Mouse (Mus musculus) T-helper 2 cell (primary cell): ENCODE measurements around the gene Rab5a.

Experiments used
- in situ Hi-C: fragments of 300-600 bp; cut with MboI, MseI; formaldehyde crosslinking; loops from one replicate; pipeline ENCODE4 v1.15.1; 2025; ENCODE audit warnings: high pct_unique_total_duplicates

Rab5a gene

DNA sequence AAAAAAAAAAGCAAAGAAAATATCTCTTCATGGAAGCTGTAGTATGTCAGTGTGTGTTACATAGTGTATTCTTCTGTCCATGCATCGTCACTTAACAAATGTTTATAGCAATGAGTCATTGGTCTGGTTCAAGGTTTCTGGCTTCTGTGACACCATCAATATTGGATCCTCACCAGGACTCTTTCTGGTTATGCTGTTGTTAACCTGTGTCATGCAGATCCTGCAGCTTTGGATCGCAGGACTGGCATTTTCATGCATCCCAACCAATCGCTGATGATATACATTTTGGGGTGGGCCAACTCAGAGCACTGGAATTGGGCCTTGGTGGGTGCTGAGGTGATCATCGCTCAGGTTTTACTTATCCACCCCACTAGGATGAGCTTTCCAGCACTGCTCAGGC is 63.5 kb downstream of the Rab5a start:
- in situ Hi-C loops, result loop anchor here (5.0 kb wide), 1 partner anchor 95 kb away; no protein-coding TSS in a partner anchor

DNA sequence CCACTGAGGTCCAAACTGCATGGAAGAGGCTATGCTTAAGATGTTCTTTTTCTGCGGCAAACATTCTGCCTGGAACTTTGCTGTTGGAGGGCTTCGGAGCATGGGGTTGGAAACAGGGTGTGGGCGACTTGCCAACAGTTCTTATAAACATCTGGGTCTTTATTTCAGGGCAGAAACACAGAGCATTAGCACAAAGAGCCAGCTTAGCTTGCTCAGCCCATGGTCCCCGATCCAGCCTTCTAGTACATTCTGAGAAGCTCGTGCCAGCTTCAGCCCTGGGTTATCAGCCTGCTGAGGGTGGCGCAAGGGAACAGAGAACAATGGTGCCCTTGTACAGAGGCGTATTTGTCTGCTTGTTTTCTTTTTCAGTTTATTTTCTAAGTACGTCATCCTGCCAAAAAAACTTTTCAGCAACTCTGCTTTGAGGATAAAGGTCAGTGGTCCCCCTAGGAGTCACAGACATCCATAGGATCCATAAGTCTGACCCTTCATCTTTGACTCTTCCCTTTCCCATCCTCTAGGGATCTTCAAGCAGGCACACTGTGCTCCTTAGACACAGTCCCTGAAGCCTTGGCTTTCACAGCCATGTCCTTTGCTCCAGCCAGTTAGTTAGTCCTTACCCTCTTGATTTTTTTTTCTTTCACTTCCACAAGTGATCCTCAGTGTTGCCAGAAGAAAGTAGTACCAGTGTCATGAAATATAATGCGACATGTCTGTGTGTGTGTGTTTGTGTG is 64.7 kb downstream of the Rab5a start:
- in situ Hi-C loops, result loop anchor here (5.0 kb wide), 1 partner anchor 96 kb away; no protein-coding TSS in a partner anchor

DNA sequence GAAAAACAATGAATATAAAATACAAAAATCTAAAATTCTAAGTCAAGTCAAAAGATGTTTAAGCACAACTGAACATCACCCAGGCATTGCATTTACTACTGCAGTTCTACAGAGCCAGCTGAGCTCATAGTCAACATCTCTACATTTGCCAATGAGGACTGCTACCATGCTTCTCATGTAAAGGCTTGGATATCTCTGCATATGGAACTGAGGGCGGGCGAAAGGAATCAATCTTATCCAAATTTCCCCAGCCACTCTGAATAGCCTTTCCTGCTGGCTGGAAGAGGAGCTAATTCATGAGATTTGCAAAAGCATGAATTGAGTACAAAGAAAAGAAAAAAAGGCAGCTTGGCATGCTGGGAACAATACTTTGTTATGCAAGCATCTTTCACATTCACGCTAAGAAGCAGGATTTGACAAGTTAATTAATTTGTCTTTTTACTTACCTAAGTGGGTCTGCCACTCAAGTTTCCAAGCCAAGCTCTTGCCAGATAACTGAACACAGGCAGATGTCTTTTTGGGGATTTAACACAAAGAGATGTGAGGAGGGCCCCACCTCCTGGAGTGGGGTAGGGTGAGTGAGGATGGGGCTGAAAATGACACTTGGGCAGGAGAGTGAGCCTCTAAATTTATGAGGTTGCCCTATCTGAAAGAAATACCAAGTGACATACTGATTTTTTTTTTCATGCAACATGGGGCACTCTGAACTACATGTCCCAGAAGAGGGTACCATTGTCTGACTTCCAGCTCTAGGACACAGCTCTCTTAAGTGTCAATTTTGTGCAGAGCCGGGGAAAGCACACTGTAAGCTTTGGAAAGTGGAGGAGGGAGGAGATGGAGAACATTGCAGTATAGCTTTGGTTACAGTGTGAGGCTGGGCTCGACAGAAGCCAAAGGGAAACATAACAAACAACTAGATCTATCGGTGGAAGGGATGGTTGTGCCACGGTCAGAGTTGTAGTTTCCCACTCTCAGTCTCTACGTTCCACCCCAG is 72.6 kb downstream of the Rab5a start:
- in situ Hi-C loops, result no loop called here

DNA sequence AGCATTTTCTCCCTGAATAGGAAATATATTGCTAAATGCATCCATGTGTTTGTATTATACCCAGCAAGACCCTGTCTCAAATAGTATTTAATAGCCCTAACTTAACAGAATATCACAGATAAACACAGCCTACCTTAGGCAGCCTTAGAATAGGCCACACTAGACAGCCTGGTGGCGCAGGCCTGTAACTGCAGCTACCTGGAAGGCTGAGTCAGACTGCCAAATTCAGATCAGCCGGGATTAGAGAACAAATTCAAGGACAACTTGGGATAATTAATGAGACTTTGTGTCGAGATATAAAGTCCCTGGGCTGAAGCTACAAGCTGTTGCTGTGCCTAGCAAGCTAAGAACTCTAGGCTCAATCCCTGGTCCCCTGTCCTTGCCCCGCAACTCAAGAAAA is 75.1 kb downstream of the Rab5a start:
- in situ Hi-C loops, result no loop called here

DNA sequence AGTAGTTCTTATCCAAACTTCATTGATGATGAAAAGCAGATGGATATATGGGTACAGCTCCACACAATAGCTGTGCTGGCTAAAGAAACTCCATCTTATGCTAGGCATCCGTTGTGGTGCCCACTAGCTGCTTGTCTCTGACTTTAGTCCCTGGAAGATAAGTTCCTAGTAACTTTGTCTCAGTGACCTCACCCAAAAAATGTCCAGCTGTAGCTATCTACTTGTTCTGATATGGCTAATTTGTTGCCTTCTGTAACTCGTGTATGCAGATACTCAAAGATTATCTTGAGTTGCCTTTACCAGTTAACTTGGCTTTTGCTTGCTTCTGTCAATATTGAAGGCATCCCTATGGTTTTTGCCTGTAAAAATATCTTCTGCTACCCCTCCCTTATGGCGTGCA is 75.8 kb downstream of the Rab5a start:
- in situ Hi-C loops, result no loop called here
